Mouse (Mus musculus) heart, adult 2 months (tissue): ENCODE data around the gene Agap1. TPM values are rescaled to one million over a fixed set of nuclear protein-coding genes. Genes with fewer than 3 reads are reported as not detected.

Experiments
- DNase-seq, 2 experiments: peaks; one replicate each; pipeline ENCODE4 v3.0.0; 2021
- H3K27ac ChIP-seq: fragments of 200-600 bp; 2 replicates; pipeline ENCODE4 v1.8.1; 2022
- H3K27me3 ChIP-seq: fragments of 200-500 bp; 2 replicates; pipeline ENCODE4 v1.6.1; 2012; ENCODE audit warnings: mild to moderate bottlenecking, low read length, inconsistent platforms, mixed read lengths; ENCODE audit not compliant: control insufficient read depth, insufficient read depth
- H3K36me3 ChIP-seq: fragments of 200-500 bp; 2 replicates; pipeline ENCODE4 v1.6.1; 2012; ENCODE audit warnings: low read length, inconsistent platforms; ENCODE audit not compliant: control insufficient read depth, insufficient read depth
- H3K4me1 ChIP-seq: fragments of 200-500 bp; 2 replicates; pipeline ENCODE4 v1.6.1; 2011; ENCODE audit warnings: low read length; ENCODE audit not compliant: control insufficient read depth, insufficient read depth
- H3K4me3 ChIP-seq: fragments of 200-600 bp; 2 replicates; pipeline ENCODE4 v1.8.1; 2022
- H3K79me2 ChIP-seq: fragments of 200-500 bp; replicated peaks from 2 replicates; pipeline ENCODE4 v1.6.1; 2012; ENCODE audit warnings: mild to moderate bottlenecking, inconsistent platforms, low read length, moderate library complexity, mixed read lengths; ENCODE audit not compliant: control insufficient read depth, insufficient read depth
- H3K9ac ChIP-seq: fragments of 200-500 bp; 2 replicates; pipeline ENCODE4 v1.6.1; 2012; ENCODE audit warnings: low read depth, mild to moderate bottlenecking, control low read depth, inconsistent platforms, low read length, mixed read lengths
- CTCF ChIP-seq: fragments of 200-600 bp; IDR thresholded peaks from 2 replicates; pipeline ENCODE4 v1.8.1; 2022; ENCODE audit warnings: antibody characterized with exemption, mild to moderate bottlenecking, moderate library complexity
- EP300 ChIP-seq: fragments of 200-500 bp; IDR thresholded peaks from 2 replicates; pipeline ENCODE4 v1.6.1; 2011; ENCODE audit warnings: low read depth, low read length, control low read depth; ENCODE audit not compliant: insufficient read depth
- POLR2A ChIP-seq: fragments of 200-500 bp; IDR thresholded peaks from 2 replicates; pipeline ENCODE4 v1.6.1; 2011; ENCODE audit warnings: mild to moderate bottlenecking, low read depth, low read length, control low read depth; ENCODE audit not compliant: insufficient read depth
- WGBS: fragments of 180-500 bp; shearing (Covaris S2); methylation state at CpG from one replicate; pipeline ENCODE4 v1.1.7; 2018; 5-methylcytosine and 5-hydroxymethylcytosine counted together
- intact Hi-C: fragments of 180-260 bp; cut with DNase I; formaldehyde crosslinking; loops from one replicate; pipeline ENCODE4 v1.15.1; 2025
- polyA plus RNA-seq: library from polyadenylated mRNA; depleted of rRNA; stranded (reverse); fragments of >200 nt; gene quantifications from 2 replicates; pipeline ENCODE4 v1.2.3, GENCODE M21; 2012
- total RNA-seq, 2 experiments: library from RNA; stranded (reverse); gene quantifications; 2 replicates each; pipeline ENCODE4 v1.2.3; 2021

Agap1 gene
- total and polyA plus RNA-seq, 3 experiments, result 11.4 to 62.1 (median 59.0) TPM

GRCm38 (mm10) chr1:89524998-89525397, 70.4 kb downstream of the Agap1 start:
- Histone ChIP-seq H3K27ac (no peak overlapping the region), H3K4me1 (peaks cover 20% of the 10 kb centered on the region), H3K4me3 (no peak overlapping the region), H3K79me2 (peaks cover 2% of the 10 kb centered on the region; the same call in 1 of the 2 replicates), H3K9ac (no peak overlapping the region), H3K27me3 (no peaks in the 10 kb centered on the region), H3K36me3 (no peaks in the 10 kb centered on the region)
- DNase-seq, result peak in 1 of 2 experiments; percentile 26
- 42% methylated on average over 4 of the region's 4 CpGs for WGBS
- TF ChIP-seq EP300 (no peak), CTCF (no peak), POLR2A (no peak)
- intact Hi-C loops, result loop anchor here (1.0 to 5.0 kb wide), 5 partner anchors 56 to 778 kb away; partner anchors contain the start of gene Agap1

DNA sequence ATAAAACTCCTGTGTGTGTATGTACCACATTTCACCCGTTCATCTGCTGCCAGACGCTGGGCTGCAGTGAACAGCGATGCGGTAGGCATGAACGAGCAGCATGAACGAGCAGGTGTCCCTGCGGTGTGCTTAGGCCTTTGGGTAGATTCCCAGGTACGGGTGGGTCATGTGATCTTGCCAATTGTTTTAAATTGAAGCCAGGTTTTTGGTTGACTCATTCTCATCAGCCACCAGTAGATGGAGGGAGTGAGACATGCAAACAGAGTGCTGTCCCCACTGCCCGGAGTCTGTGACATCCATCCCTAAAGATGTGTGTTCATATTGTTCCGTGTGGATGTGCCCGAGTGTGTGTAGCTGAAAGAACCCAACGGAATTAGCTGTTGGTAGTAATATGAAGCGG, 71.2 kb downstream of the Agap1 start:
- WGBS, result 32% methylated on average over 13 of the region's 13 CpGs

DNA sequence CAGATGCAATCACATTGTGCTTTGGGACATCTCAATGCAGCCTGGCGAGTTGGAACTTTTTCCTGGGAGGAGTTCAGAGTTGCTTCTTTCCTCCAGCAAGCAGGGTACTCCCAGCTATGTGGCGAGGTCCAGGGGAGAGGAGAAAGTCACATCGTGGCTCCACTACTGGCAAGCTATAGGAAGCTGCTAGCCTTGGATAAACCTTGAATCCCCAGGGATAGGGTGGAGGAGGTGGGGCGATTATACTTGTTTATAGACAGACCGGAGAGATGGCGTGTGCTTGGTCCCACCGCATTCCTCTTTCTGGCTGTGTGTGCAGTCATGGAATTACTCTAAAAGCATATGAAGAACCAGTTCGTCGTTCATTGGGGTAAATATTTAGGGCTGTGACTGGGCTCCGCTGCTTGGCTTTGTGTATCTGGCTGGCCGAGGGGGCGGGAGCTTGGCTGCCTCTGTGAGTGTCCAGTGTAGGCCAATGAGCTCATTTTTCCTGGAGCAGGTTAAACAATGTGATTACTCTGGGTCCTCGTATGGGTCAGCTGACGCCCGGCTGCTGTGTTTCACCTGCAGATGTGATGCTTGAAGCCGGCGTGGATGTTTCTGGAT, 74.2 kb downstream of the Agap1 start:
- peaks cover 4% of the 10 kb centered on the region; the same call in 1 of the 2 replicates for H3K79me2 ChIP-seq
- intact Hi-C loops, result no loop called here
- DNase-seq, result peak; percentile 60 to 65
- H3K36me3 ChIP-seq, result no peaks in the 10 kb centered on the region
- WGBS, result 29% methylated on average over 17 of the region's 17 CpGs
- 0 out of 2 replicates have a peak overlapping the region, but pooled peaks have one; percentile 12 for H3K4me3 ChIP-seq
- no peaks in the 10 kb centered on the region for H3K27me3 ChIP-seq
- H3K27ac ChIP-seq, result peak overlapping the region; percentile 12
- H3K9ac ChIP-seq, result no peak overlapping the region
- TF ChIP-seq CTCF, result no peak
- no peak for TF ChIP-seq EP300
- TF ChIP-seq POLR2A, result no peak
- peaks cover 10% of the 10 kb centered on the region for H3K4me1 ChIP-seq

More for the DNA sequence above, 71.2 kb downstream of the Agap1 start:
- TF ChIP-seq POLR2A, result no peak
- TF ChIP-seq CTCF, result peak; percentile 91
- peak; percentile 89 for TF ChIP-seq EP300
- Histone ChIP-seq H3K27me3 (no peaks in the 10 kb centered on the region), H3K27ac (no peak overlapping the region), H3K36me3 (no peaks in the 10 kb centered on the region), H3K9ac (no peak overlapping the region), H3K4me1 (peaks cover 16% of the 10 kb centered on the region), H3K79me2 (peaks cover 4% of the 10 kb centered on the region; the same call in 1 of the 2 replicates), H3K4me3 (no peak overlapping the region)
- peak; percentile 38 to 51 for DNase-seq
- intact Hi-C loops, result loop anchor here (1.0 to 2.0 kb wide), 4 partner anchors 55 to 291 kb away; partner anchors contain the start of gene Agap1

DNA sequence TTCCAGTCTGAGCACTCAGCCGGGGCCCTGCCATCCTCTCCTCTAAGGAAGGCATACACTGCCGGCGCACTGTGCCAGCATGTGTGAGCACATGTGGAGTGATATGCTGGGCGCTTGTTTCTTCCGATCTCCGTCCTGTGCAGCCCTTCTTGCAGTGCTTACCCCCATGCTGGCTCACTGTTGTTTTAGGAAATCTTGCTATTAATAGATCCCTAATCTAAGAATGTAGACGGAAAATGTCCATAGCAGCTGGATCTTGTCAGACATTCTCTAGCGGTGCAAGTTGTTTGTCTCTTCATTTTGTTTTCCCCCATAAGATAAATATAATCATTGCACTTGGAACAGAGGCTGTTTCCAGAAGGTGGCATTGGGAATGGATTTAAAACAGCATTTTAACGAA, 79.1 kb downstream of the Agap1 start:
- Histone ChIP-seq H3K27ac (peak overlapping the region; percentile 67), H3K4me3 (no peak overlapping the region), H3K4me1 (peaks cover 27% of the 10 kb centered on the region), H3K9ac (0 out of 2 replicates have a peak overlapping the region, but pooled peaks have one; percentile 1), H3K36me3 (no peaks in the 10 kb centered on the region), H3K27me3 (no peaks in the 10 kb centered on the region), H3K79me2 (peaks cover 6% of the 10 kb centered on the region; the same call in 1 of the 2 replicates)
- TF ChIP-seq CTCF (no peak), EP300 (no peak), POLR2A (no peak)
- WGBS, result 18% methylated on average over 9 of the region's 9 CpGs
- peak in 1 of 2 experiments; percentile 44 for DNase-seq
- intact Hi-C loops, result no loop called here

- intact Hi-C loops, result no loop called here
- no peak overlapping the region; the same call in 1 of the 2 replicates for H3K27ac ChIP-seq
- H3K4me3 ChIP-seq, result no peak overlapping the region
- no peak overlapping the region for H3K9ac ChIP-seq
- DNase-seq, result no peak
- no peaks in the 10 kb centered on the region for H3K27me3 ChIP-seq
- peaks cover 2% of the 10 kb centered on the region; the same call in 1 of the 2 replicates for H3K79me2 ChIP-seq
- H3K36me3 ChIP-seq, result no peaks in the 10 kb centered on the region
- TF ChIP-seq CTCF (no peak), EP300 (no peak), POLR2A (no peak)
- peaks cover 24% of the 10 kb centered on the region for H3K4me1 ChIP-seq
These were observed 80.6 kb downstream of the Agap1 start for GRCm38 (mm10) chr1:89535206-89535605.

- intact Hi-C loops, result no loop called here
- peaks cover 23% of the 10 kb centered on the region for H3K4me1 ChIP-seq
- TF ChIP-seq EP300 (no peak), POLR2A (no peak), CTCF (no peak)
- no peaks in the 10 kb centered on the region for H3K27me3 ChIP-seq
- peaks cover 8% of the 10 kb centered on the region for H3K79me2 ChIP-seq
- WGBS, result 54% methylated on average over 18 of the region's 18 CpGs
- no peak overlapping the region for H3K4me3 ChIP-seq
- H3K36me3 ChIP-seq, result no peaks in the 10 kb centered on the region
- DNase-seq, result no peak
- no peak overlapping the region for H3K9ac ChIP-seq
- no peak overlapping the region for H3K27ac ChIP-seq
These were observed 83.7 kb downstream of the Agap1 start for GRCm38 (mm10) chr1:89538163-89538946.
